Mouse (Mus musculus): ENCODE measurements around the gene Etl4. TPM values are rescaled to one million over a fixed set of nuclear protein-coding genes. Genes with fewer than 3 reads are reported as not detected.

The Etl4 gene
- polyA plus RNA-seq, 1 experiment from 2014 or later = 7.3 TPM

DNA sequence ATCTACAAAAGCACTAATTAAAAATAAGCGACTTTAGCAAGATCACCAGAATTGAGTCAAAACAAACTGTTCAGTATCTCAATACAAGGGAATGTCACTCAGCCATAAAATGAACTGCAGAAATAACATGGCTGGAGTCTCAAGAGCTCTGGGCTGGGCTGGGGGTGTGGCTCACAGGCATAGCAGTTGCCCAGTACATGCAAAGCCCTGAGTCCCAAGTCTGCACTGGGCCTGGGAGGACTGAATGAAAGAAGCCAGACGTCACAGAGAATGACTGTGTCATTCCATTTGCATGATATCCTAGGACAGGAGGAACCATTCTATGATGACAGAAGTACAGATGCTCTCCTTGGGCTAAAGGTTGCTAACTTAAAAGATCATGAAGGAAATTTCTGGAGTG lies 864.9 kb downstream of the Etl4 start:
- Histone ChIP-seq H3K4me1 (ENCODE audit: control insufficient read depth, insufficient read depth, low read length) (no peaks in the 10 kb centered on the region), H3K4me3 (ENCODE audit: low read depth, low read length) (no peak overlapping the region), H3K36me3 (ENCODE audit: control insufficient read depth, insufficient read depth, low read length) (no peaks in the 10 kb centered on the region), H3K27ac (ENCODE audit: low read depth, low read length) (no peak overlapping the region), H3K4me2 (ENCODE audit: low read depth, low read length) (no peak overlapping the region), H3K9me3 (ENCODE audit: control insufficient read depth, low read length) (no peaks in the 10 kb centered on the region), H3K9ac (replicated peaks; ENCODE audit: low read depth, low read length) (no peak overlapping the region), H3K27me3 (ENCODE audit: control insufficient read depth, insufficient read depth, low read length) (no peaks in the 10 kb centered on the region)
- ATAC-seq (ENCODE audit: low read depth) = no peak
- 85% methylated on average over 2 of the region's 2 CpGs for WGBS

DNA sequence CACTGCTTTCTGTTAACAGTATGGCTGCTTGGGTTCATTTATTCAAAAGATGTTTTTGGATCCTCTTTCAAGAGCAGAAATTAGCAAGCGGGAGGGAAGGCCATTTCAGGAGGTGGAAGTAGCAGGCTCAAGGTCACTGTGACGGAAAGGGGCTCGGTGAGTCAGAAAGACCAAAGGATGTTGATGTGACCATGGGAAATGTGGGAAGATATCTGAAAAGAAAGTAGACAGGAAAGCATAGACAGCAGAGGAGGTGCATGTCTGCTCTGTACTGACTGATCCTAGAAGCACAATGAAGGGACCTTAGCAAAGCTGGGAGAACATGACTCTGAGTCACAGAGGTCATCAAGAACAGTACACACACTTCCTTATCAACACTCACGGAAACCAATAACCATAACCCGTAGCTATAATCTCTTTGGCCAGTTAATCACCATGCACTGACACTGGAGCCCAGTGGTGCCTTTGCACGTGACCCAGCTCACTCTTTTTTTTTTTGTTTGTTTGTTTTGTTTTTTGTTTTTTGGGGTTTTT lies 866.7 kb downstream of the Etl4 start:
- no peak overlapping the region for H3K4me3 ChIP-seq (ENCODE audit: low read depth, low read length)
- no peaks in the 10 kb centered on the region for H3K27me3 ChIP-seq (ENCODE audit: control insufficient read depth, insufficient read depth, low read length)
- no peak overlapping the region for H3K4me2 ChIP-seq (ENCODE audit: low read depth, low read length)
- WGBS = 95% methylated on average over 6 of the region's 6 CpGs
- no peaks in the 10 kb centered on the region for H3K9me3 ChIP-seq (ENCODE audit: control insufficient read depth, low read length)
- no peaks in the 10 kb centered on the region for H3K36me3 ChIP-seq (ENCODE audit: control insufficient read depth, insufficient read depth, low read length)
- H3K27ac ChIP-seq (ENCODE audit: low read depth, low read length) = no peak overlapping the region
- no peak for ATAC-seq (ENCODE audit: low read depth)
- no peaks in the 10 kb centered on the region for H3K4me1 ChIP-seq (ENCODE audit: control insufficient read depth, insufficient read depth, low read length)
- no peak overlapping the region for H3K9ac ChIP-seq (replicated peaks; ENCODE audit: low read depth, low read length)

DNA sequence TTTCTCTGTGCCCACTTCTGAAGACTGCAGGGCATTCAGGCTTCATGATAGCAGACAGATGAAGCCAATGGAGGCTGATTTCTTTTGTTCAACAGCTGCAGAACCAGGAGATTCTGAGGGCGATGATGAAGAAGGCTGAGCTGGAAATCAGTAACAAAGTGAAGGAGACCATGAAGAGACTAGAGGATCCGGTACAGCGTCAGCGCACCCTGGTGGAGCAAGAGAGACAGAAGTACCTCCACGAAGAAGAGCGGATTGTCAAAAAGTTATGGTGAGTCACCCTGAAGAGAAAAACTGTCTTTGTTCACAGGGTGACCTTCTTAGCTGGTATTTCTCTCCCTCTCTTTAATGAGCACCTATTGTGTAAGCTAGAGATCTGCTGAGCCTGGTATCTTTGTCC lies 868.4 kb downstream of the Etl4 start:
- no peak overlapping the region for H3K4me2 ChIP-seq (ENCODE audit: low read depth, low read length)
- ATAC-seq (ENCODE audit: low read depth) = no peak

DNA sequence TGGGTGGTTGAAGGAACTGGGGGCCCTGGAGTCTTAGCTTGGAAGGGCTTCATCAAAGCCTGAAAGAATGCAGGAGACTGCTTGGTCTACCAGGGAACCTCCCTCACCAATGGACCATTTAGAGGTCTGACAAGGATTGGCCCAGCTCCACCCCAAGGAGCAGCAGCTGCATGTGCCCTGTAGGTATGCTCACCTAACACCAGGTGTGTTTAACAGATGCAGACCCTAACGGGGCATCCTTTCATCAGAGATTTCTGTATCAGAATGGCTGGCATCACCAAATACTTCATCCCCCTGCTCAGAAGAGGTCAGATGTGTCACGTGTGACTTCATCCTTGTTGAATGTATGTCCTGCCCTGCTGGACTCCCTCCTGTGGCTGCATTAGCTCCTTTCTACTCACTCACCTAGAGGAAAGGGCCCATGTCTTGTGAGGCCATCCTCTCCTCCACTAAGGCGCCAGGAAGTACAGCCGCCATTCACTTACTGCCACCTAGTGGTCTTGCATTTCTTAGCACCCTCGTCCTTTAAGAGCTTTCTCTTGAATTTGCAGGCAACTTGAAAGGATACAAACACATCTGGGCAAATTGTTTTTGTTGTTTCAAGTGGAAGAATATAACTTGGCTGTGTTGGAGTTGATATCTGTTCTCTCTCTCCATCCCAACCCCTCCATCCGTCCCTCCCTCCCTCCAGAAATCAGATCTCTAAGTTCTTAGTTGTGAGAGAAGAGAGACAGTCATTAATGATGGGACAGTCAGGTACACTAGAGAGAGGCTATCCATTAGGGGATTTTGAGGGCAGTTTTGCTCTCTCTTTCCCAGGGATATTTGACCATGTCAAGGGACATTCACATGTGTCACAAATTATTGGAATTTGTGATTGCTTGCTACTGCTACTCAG lies 870.2 kb downstream of the Etl4 start:
- Histone ChIP-seq H3K4me3 (ENCODE audit: low read depth, low read length) (no peak overlapping the region), H3K27ac (ENCODE audit: low read depth, low read length) (no peak overlapping the region), H3K27me3 (ENCODE audit: control insufficient read depth, insufficient read depth, low read length) (no peaks in the 10 kb centered on the region), H3K4me2 (ENCODE audit: low read depth, low read length) (no peak overlapping the region), H3K9me3 (ENCODE audit: control insufficient read depth, low read length) (no peaks in the 10 kb centered on the region), H3K9ac (replicated peaks; ENCODE audit: low read depth, low read length) (no peak overlapping the region), H3K36me3 (ENCODE audit: control insufficient read depth, insufficient read depth, low read length) (no peaks in the 10 kb centered on the region), H3K4me1 (ENCODE audit: control insufficient read depth, insufficient read depth, low read length) (no peaks in the 10 kb centered on the region)
- ATAC-seq (ENCODE audit: low read depth) = peak; percentile 83; the same call in 1 of the 2 replicates
- WGBS = 32% methylated on average over 6 of the region's 6 CpGs

More for the DNA sequence above, 868.4 kb downstream of the Etl4 start:
- Histone ChIP-seq H3K36me3 (ENCODE audit: control insufficient read depth, insufficient read depth, low read length) (no peaks in the 10 kb centered on the region), H3K27me3 (ENCODE audit: control insufficient read depth, insufficient read depth, low read length) (no peaks in the 10 kb centered on the region), H3K9ac (replicated peaks; ENCODE audit: low read depth, low read length) (no peak overlapping the region), H3K9me3 (ENCODE audit: control insufficient read depth, low read length) (no peaks in the 10 kb centered on the region), H3K27ac (ENCODE audit: low read depth, low read length) (no peak overlapping the region), H3K4me3 (ENCODE audit: low read depth, low read length) (no peak overlapping the region), H3K4me1 (ENCODE audit: control insufficient read depth, insufficient read depth, low read length) (no peaks in the 10 kb centered on the region)
- 85% methylated on average over 6 of the region's 6 CpGs for WGBS

DNA sequence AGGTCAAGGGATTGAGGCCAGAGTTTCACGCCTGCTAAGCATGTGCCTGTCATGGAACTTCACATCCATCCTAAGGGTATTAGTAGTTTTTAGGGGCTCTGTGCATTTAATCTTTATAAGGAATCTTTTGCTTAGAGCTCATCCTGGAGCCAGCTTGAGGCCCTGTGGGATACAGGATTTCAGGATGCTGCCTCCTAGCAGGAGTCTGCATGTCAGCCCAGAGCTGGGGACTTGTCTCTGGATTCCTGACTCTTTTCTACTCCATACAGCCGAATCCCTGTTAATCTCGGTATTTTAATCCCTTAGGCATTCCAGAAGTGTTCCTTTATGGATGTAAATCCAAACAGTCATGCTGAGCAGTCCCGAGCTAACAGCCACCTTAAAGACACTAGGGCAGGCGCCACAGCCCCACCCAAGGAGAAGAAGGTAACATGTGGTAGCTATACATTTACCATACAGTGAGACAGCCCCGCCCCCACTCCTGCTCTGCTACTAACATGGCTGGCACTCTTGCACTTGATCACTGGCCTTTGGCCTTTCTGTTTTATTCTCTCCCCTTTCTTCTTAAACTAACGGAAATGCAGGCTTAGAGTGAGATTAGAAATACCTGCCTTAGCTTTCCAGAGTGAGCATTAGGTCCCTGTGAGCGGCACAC lies 891.8 kb downstream of the Etl4 start:
- 85% methylated on average over 8 of the region's 8 CpGs for WGBS
- Histone ChIP-seq H3K27ac (ENCODE audit: low read depth, low read length) (no peak overlapping the region), H3K4me1 (ENCODE audit: control insufficient read depth, insufficient read depth, low read length) (no peaks in the 10 kb centered on the region), H3K36me3 (ENCODE audit: control insufficient read depth, insufficient read depth, low read length) (no peaks in the 10 kb centered on the region), H3K9ac (replicated peaks; ENCODE audit: low read depth, low read length) (no peak overlapping the region), H3K4me2 (ENCODE audit: low read depth, low read length) (no peak overlapping the region), H3K4me3 (ENCODE audit: low read depth, low read length) (no peak overlapping the region), H3K27me3 (ENCODE audit: control insufficient read depth, insufficient read depth, low read length) (no peaks in the 10 kb centered on the region), H3K9me3 (ENCODE audit: control insufficient read depth, low read length) (no peaks in the 10 kb centered on the region)
- no peak for ATAC-seq (ENCODE audit: low read depth)

DNA sequence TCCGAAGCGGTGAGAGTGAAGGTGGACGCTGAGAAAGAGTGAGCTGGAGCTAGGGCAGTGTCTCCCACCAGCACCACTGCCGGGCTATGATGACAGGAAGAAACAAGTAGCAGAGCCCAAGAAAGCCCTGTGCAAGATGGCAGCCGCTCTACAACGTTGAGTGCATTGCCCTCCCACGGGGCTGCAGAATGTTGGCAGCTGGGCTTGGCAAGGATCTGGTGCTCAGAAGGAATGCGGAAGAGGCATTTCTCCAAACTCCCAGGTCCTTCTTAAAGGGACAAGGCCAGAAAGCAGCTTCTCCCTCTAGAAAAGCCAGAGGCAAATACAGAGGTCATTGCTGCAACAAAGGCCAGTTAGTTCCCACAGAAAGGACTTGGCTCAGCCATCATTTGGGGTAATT lies 901.9 kb downstream of the Etl4 start:
- no peak overlapping the region for H3K4me2 ChIP-seq (ENCODE audit: low read depth, low read length)
- 86% methylated on average over 8 of the region's 8 CpGs for WGBS
- no peak for ATAC-seq (ENCODE audit: low read depth)
- no peak overlapping the region for H3K4me3 ChIP-seq (ENCODE audit: low read depth, low read length)
- H3K4me1 ChIP-seq (ENCODE audit: control insufficient read depth, insufficient read depth, low read length) = no peaks in the 10 kb centered on the region
- H3K36me3 ChIP-seq (ENCODE audit: control insufficient read depth, insufficient read depth, low read length) = no peaks in the 10 kb centered on the region
- no peaks in the 10 kb centered on the region for H3K27me3 ChIP-seq (ENCODE audit: control insufficient read depth, insufficient read depth, low read length)
- H3K27ac ChIP-seq (ENCODE audit: low read depth, low read length) = no peak overlapping the region
- H3K9me3 ChIP-seq (ENCODE audit: control insufficient read depth, low read length) = no peaks in the 10 kb centered on the region
- H3K9ac ChIP-seq (replicated peaks; ENCODE audit: low read depth, low read length) = no peak overlapping the region

DNA sequence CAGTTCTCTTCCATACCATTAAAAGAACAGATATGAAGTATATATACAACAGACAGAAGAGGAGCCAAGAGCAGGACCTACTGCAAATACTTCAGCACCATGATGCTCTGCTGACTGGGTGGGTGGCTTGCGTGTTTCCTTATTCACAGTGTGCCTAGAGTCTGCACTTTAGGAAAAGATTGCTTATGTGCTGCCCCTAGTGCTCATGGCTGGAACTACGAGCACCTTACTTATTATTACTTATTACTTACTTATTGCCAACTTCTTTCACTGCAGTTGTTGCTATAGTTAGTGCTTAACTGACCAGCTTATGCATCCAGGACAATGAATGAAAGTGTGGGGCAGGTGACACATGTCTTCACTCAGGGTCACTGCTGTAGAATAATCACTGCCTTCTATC lies 904.4 kb downstream of the Etl4 start:
- no peaks in the 10 kb centered on the region for H3K4me1 ChIP-seq (ENCODE audit: control insufficient read depth, insufficient read depth, low read length)
- 85% methylated on average over 2 of the region's 2 CpGs for WGBS

DNA sequence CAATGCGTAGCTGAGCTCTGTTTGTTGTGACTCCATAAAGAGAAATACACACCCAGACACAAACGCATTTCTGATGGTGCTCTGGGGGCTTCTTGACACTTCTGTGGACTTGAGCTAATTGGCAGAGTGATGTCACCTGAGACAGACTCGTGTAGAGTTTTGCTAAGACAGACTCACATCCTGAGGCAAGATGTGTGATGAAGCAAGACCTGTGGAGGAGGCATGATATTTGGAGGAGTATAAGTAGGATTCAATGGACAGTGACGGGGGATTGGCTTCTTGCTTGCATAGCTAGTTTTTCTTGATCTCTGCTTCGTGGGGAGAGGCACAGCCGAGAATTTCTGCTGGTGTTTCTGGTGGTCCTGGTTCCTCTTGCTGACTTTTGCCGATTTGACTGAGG lies 908.6 kb downstream of the Etl4 start:
- ATAC-seq (ENCODE audit: low read depth) = no peak
- WGBS = 80% methylated on average over 7 of the region's 7 CpGs

More for the DNA sequence above, 904.4 kb downstream of the Etl4 start:
- no peaks in the 10 kb centered on the region for H3K27me3 ChIP-seq (ENCODE audit: control insufficient read depth, insufficient read depth, low read length)
- no peak for ATAC-seq (ENCODE audit: low read depth)
- H3K9me3 ChIP-seq (ENCODE audit: control insufficient read depth, low read length) = no peaks in the 10 kb centered on the region
- no peak overlapping the region for H3K27ac ChIP-seq (ENCODE audit: low read depth, low read length)
- no peak overlapping the region for H3K4me3 ChIP-seq (ENCODE audit: low read depth, low read length)
- no peak overlapping the region for H3K4me2 ChIP-seq (ENCODE audit: low read depth, low read length)
- H3K36me3 ChIP-seq (ENCODE audit: control insufficient read depth, insufficient read depth, low read length) = no peaks in the 10 kb centered on the region
- H3K9ac ChIP-seq (replicated peaks; ENCODE audit: low read depth, low read length) = no peak overlapping the region

DNA sequence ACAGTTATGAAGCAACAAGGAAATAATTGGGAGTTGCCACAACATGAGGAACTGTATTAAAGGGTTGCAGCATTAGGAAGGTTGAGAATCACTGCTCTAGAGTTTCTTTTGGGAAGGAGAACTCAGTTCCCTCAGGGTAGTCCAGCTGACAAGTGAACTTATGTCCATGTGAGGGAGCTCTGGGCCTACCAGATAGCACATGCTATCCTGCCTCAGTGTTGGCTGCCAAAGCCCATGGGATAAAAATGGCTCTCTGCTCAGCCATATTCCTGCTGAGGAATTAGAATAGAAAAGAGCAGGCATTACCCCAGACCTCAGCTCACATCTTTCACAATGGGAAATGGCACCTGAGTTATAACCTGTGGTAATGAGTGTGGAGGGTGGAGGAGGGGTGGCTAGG lies 916.7 kb downstream of the Etl4 start:
- Histone ChIP-seq H3K9ac (replicated peaks; ENCODE audit: low read depth, low read length) (no peak overlapping the region), H3K4me2 (ENCODE audit: low read depth, low read length) (no peak overlapping the region), H3K4me3 (ENCODE audit: low read depth, low read length) (no peak overlapping the region), H3K27me3 (ENCODE audit: control insufficient read depth, insufficient read depth, low read length) (no peaks in the 10 kb centered on the region), H3K9me3 (ENCODE audit: control insufficient read depth, low read length) (no peaks in the 10 kb centered on the region), H3K27ac (ENCODE audit: low read depth, low read length) (no peak overlapping the region), H3K36me3 (ENCODE audit: control insufficient read depth, insufficient read depth, low read length) (no peaks in the 10 kb centered on the region), H3K4me1 (ENCODE audit: control insufficient read depth, insufficient read depth, low read length) (no peaks in the 10 kb centered on the region)
- ATAC-seq (ENCODE audit: low read depth) = no peak

More for the DNA sequence above, 908.6 kb downstream of the Etl4 start:
- H3K9ac ChIP-seq (replicated peaks; ENCODE audit: low read depth, low read length) = no peak overlapping the region
- no peaks in the 10 kb centered on the region for H3K9me3 ChIP-seq (ENCODE audit: control insufficient read depth, low read length)
- no peaks in the 10 kb centered on the region for H3K27me3 ChIP-seq (ENCODE audit: control insufficient read depth, insufficient read depth, low read length)
- no peaks in the 10 kb centered on the region for H3K4me1 ChIP-seq (ENCODE audit: control insufficient read depth, insufficient read depth, low read length)
- no peak overlapping the region for H3K4me3 ChIP-seq (ENCODE audit: low read depth, low read length)
- H3K4me2 ChIP-seq (ENCODE audit: low read depth, low read length) = no peak overlapping the region
- no peak overlapping the region for H3K27ac ChIP-seq (ENCODE audit: low read depth, low read length)
- no peaks in the 10 kb centered on the region for H3K36me3 ChIP-seq (ENCODE audit: control insufficient read depth, insufficient read depth, low read length)
